Mouse (Mus musculus) kidney, adult 2 months (tissue): ENCODE measurements at regions not wholly inside any gene's neighbourhood (a gene's known extent, or its start where the extent isn't known, plus 50 kb on each side); places are given as distances from the start of the nearest gene placed in this dataset.

ENCODE experiments used
- CTCF ChIP-seq: fragments of 200-500 bp; conservative IDR thresholded peaks from 2 replicates; pipeline ENCODE4 v1.5.1; 2011; ENCODE audit warnings: low read depth, mild to moderate bottlenecking, control low read depth, low read length, moderate library complexity, mixed read lengths; ENCODE audit not compliant: insufficient read depth, insufficient read length
- POLR2A ChIP-seq: fragments of 200-500 bp; IDR thresholded peaks from one replicate; pipeline ENCODE4 v1.6.1; 2011; ENCODE audit warnings: low read depth, low read length, control low read depth

- TF ChIP-seq CTCF (no peak), POLR2A (no peak)
These were observed 269.1 kb downstream of the C1d start for GRCm38 (mm10) chr11:17526476-17526875.
